Mouse (Mus musculus): ENCODE measurements around the gene Tspan18. TPM values are rescaled to one million over a fixed set of nuclear protein-coding genes. Genes with fewer than 3 reads are reported as not detected.

Gene Tspan18
- polyA plus RNA-seq, 1 experiment from 2014 or later = 48.2 TPM

DNA sequence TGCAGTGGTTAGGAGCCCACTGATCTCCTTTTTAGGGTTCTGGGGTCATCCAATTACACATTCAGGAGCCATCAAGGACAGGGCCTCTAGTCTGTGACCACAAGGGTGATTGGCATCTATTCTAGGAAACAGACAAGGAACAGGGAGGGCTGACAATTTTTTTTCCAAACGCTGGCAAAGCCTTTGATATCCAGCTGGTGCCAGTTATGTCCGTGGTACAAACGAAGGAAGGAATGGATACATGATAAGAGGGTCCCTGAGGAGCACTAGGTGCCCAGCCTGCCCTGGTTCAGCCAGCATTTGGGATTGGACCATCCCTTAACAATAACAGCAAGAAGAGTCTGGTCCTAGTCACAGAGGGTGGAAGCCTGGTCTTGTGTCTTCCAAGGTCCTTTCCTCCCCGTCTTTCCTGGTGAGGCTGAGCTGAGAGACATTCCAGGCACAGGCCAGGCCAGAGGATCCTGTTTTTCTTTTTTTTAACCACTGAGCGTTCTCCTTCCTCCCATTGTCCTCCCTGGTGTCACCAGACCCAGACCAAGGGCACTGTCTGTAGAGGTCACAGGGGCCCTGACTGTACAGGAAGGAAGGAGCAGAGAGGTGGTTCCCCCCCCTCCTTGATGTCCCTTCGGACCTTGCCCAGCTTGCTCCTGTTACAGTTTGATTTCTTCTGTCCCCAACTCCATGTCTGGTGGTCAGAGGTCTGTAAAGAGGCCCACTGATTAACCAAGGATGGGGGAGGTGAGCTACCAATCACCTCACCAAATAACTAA, 72.6 kb downstream of the Tspan18 start:
- ATAC-seq (ENCODE audit: insufficient number of reproducible peaks, insufficient read depth, low FRiP score, low read depth) = peak; percentile 73
- no peaks in the 10 kb centered on the region for H3K9me3 ChIP-seq (ENCODE audit: control insufficient read depth, low read length)
- no peak overlapping the region for H3K4me2 ChIP-seq (ENCODE audit: low read length)
- peaks cover 46 to 66% of the 10 kb centered on the region in 2 experiments for H3K4me1 ChIP-seq (ENCODE audit: control insufficient read depth in 2 of 2, insufficient read depth in 2 of 2, low read length in 2 of 2)
- H3K9ac ChIP-seq (ENCODE audit: low read length) = no peak overlapping the region
- H3K27me3 ChIP-seq (ENCODE audit: control insufficient read depth, insufficient read depth, low read length) = no peaks in the 10 kb centered on the region
- 25% methylated on average over 6 of the region's 6 CpGs for WGBS
- H3K36me3 ChIP-seq (ENCODE audit: control insufficient read depth, insufficient read depth, low read length) = no peaks in the 10 kb centered on the region
- H3K27ac ChIP-seq (replicated peaks in 1 of 2; ENCODE audit: control insufficient read depth in 1 of 2, insufficient read depth in 1 of 2, low read depth in 2 of 2, low read length in 2 of 2) = peak overlapping the region; percentile 20 to 77
- no peak overlapping the region for H3K4me3 ChIP-seq (ENCODE audit: control insufficient read depth in 1 of 2, insufficient read depth in 1 of 2, low read depth in 1 of 2, low read length in 2 of 2)

DNA sequence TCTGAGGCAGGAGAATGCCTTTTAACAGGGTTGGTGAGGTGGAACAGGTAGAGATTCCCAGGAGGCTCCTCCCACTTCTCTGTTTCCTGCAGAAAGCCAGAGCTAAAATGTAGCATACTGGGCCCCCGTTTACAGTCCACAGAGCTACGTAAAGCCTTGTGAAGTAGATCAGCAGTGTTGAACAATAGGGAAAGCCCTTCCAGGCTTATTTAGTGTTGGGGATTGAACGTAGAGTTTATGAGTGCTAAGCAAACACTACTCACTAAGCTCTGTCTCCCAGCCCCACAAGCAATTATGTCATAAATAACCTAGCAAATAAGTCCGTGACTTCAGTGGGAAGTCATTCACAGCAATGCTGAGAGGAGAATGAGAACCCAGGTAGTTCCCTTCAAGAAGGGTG, 76.7 kb downstream of the Tspan18 start:
- WGBS = 63% methylated on average over 4 of the region's 4 CpGs
- Histone ChIP-seq H3K27ac (replicated peaks in 1 of 2; ENCODE audit: control insufficient read depth in 1 of 2, insufficient read depth in 1 of 2, low read depth in 2 of 2, low read length in 2 of 2) (no peak overlapping the region), H3K36me3 (ENCODE audit: control insufficient read depth, insufficient read depth, low read length) (no peaks in the 10 kb centered on the region), H3K4me1 (ENCODE audit: control insufficient read depth in 2 of 2, insufficient read depth in 2 of 2, low read length in 2 of 2) (peaks cover 32 to 40% of the 10 kb centered on the region in 2 experiments), H3K9ac (ENCODE audit: low read length) (no peak overlapping the region), H3K4me2 (ENCODE audit: low read length) (no peak overlapping the region), H3K9me3 (ENCODE audit: control insufficient read depth, low read length) (no peaks in the 10 kb centered on the region), H3K27me3 (ENCODE audit: control insufficient read depth, insufficient read depth, low read length) (no peaks in the 10 kb centered on the region), H3K4me3 (ENCODE audit: control insufficient read depth in 1 of 2, insufficient read depth in 1 of 2, low read depth in 1 of 2, low read length in 2 of 2) (no peak overlapping the region)
- no peak for ATAC-seq (ENCODE audit: insufficient number of reproducible peaks, insufficient read depth, low FRiP score, low read depth)

DNA sequence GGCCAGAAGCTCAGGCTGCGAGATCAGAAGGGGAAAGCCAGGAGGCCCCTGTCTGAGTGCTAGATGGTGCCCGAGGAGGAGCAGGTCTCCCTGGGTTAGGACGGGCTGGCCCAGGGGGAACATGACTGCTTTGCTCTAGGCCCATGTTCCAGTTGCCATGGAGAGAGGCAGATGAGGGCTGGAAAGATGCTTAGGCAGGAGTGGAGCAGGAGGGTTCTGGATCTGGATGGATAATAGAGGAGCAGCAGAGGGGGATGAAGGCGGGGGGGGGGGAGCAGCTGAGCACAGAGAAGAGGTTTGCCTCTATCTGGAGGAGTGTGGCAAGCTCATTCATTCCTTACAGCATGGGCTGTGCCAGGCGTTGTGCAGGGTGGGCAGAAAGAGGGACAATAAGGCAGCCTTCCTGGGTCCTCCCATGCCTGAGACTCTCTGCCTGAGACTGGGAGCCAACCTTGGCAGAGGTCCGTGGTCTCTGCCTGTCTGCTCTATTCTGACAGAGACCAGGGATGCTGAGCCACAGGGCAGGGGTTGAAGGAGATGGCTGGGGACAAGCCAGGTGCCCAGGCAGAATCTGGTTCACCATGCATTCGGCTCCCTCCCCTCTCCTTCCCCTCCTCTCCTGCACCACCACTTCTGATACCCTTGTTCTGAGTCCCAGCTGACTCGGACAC, 77.4 kb downstream of the Tspan18 start:
- no peaks in the 10 kb centered on the region for H3K9me3 ChIP-seq (ENCODE audit: control insufficient read depth, low read length)
- H3K4me3 ChIP-seq (ENCODE audit: control insufficient read depth in 1 of 2, insufficient read depth in 1 of 2, low read depth in 1 of 2, low read length in 2 of 2) = no peak overlapping the region
- ATAC-seq (ENCODE audit: insufficient number of reproducible peaks, insufficient read depth, low FRiP score, low read depth) = no peak
- H3K4me2 ChIP-seq (ENCODE audit: low read length) = no peak overlapping the region
- no peak overlapping the region for H3K27ac ChIP-seq (replicated peaks in 1 of 2; ENCODE audit: control insufficient read depth in 1 of 2, insufficient read depth in 1 of 2, low read depth in 2 of 2, low read length in 2 of 2)
- no peaks in the 10 kb centered on the region for H3K27me3 ChIP-seq (ENCODE audit: control insufficient read depth, insufficient read depth, low read length)
- H3K4me1 ChIP-seq (ENCODE audit: control insufficient read depth in 2 of 2, insufficient read depth in 2 of 2, low read length in 2 of 2) = peaks cover 24 to 32% of the 10 kb centered on the region in 2 experiments
- H3K36me3 ChIP-seq (ENCODE audit: control insufficient read depth, insufficient read depth, low read length) = no peaks in the 10 kb centered on the region
- WGBS = 62% methylated on average over 8 of the region's 8 CpGs
- H3K9ac ChIP-seq (ENCODE audit: low read length) = no peak overlapping the region

DNA sequence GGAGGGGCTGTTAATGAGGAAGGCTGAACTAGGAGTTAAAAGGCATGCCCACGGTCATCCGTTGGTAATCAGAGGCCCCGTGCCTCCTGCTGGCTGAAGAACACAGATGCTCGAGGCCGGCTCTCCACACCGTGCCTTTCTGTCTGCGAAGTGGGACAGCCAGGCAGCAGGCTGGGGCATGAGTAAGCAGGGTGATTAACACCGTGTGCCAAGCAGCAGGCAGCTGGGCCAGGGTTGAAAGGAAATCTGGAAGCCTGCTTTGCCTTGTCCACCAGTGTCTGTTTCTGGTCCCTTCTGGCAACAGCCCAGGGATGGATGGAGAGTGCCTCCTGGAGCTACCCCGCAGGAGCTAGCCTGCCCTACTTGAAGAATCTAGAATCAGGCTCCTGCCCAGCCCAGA, 81.9 kb downstream of the Tspan18 start:
- H3K27me3 ChIP-seq (ENCODE audit: control insufficient read depth, insufficient read depth, low read length) = no peaks in the 10 kb centered on the region
- H3K4me3 ChIP-seq (ENCODE audit: control insufficient read depth in 1 of 2, insufficient read depth in 1 of 2, low read depth in 1 of 2, low read length in 2 of 2) = no peak overlapping the region
- peaks cover 0 to 3% of the 10 kb centered on the region in 2 experiments; a peak in 2 of 4 replicates for H3K4me1 ChIP-seq (ENCODE audit: control insufficient read depth in 2 of 2, insufficient read depth in 2 of 2, low read length in 2 of 2)
- H3K27ac ChIP-seq (replicated peaks in 1 of 2; ENCODE audit: control insufficient read depth in 1 of 2, insufficient read depth in 1 of 2, low read depth in 2 of 2, low read length in 2 of 2) = no peak overlapping the region
- ATAC-seq (ENCODE audit: insufficient number of reproducible peaks, insufficient read depth, low FRiP score, low read depth) = no peak
- 0 out of 2 replicates have a peak, but pooled peaks cover 4% of the 10 kb centered on the region for H3K36me3 ChIP-seq (ENCODE audit: control insufficient read depth, insufficient read depth, low read length)
- H3K9ac ChIP-seq (ENCODE audit: low read length) = no peak overlapping the region
- no peak overlapping the region for H3K4me2 ChIP-seq (ENCODE audit: low read length)
- peaks cover 8% of the 10 kb centered on the region for H3K9me3 ChIP-seq (ENCODE audit: control insufficient read depth, low read length)
- 48% methylated on average over 9 of the region's 9 CpGs for WGBS

DNA sequence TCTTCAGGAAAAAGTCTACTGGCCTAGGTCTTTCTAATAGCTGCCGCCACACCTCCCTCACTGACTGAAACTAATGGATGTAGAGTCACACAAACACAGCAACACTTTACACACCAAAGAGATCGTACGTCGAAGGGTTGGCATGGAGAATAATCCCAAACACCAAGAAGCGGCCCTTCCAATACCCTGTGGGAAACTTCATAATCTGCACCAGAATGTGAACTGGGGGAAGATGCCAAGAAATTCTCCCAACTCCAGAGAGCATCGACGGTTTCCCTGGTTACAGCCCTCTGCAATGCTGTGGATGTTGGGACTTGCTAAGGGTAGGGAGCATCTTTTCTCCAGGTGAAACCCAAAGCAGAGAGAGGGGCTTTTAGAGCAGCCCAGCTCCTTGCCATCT, 83.7 kb downstream of the Tspan18 start:
- Histone ChIP-seq H3K9me3 (ENCODE audit: control insufficient read depth, low read length) (peaks cover 8% of the 10 kb centered on the region), H3K27me3 (ENCODE audit: control insufficient read depth, insufficient read depth, low read length) (no peaks in the 10 kb centered on the region), H3K9ac (ENCODE audit: low read length) (no peak overlapping the region), H3K4me1 (ENCODE audit: control insufficient read depth in 2 of 2, insufficient read depth in 2 of 2, low read length in 2 of 2) (no peaks in the 10 kb centered on the region), H3K36me3 (ENCODE audit: control insufficient read depth, insufficient read depth, low read length) (0 out of 2 replicates have a peak, but pooled peaks cover 4% of the 10 kb centered on the region), H3K4me2 (ENCODE audit: low read length) (no peak overlapping the region), H3K27ac (replicated peaks in 1 of 2; ENCODE audit: control insufficient read depth in 1 of 2, insufficient read depth in 1 of 2, low read depth in 2 of 2, low read length in 2 of 2) (no peak overlapping the region), H3K4me3 (ENCODE audit: control insufficient read depth in 1 of 2, insufficient read depth in 1 of 2, low read depth in 1 of 2, low read length in 2 of 2) (no peak overlapping the region)
- 94% methylated on average over 7 of the region's 7 CpGs for WGBS
- no peak for ATAC-seq (ENCODE audit: insufficient number of reproducible peaks, insufficient read depth, low FRiP score, low read depth)

DNA sequence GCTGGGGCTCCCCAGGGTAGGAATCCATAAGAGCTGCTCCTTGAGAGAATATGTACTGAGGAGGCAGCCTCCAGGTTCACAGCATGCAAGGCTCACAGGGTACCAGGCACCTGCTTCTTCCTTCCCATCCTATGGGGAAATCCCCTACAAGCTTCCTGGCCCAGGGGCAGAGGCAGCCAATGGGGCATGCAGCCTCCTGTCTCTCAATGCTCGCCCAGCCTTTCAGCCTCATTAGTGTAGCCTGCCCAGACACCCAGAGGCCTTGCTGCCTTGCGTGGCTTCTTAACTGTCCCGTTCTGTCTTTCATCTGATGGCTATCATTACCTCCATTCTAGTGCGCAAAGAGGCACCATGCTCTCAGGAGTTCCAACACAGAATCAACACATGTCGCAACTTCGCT, 85.2 kb downstream of the Tspan18 start:
- Histone ChIP-seq H3K4me1 (ENCODE audit: control insufficient read depth in 2 of 2, insufficient read depth in 2 of 2, low read length in 2 of 2) (no peaks in the 10 kb centered on the region), H3K27ac (replicated peaks in 1 of 2; ENCODE audit: control insufficient read depth in 1 of 2, insufficient read depth in 1 of 2, low read depth in 2 of 2, low read length in 2 of 2) (no peak overlapping the region), H3K9me3 (ENCODE audit: control insufficient read depth, low read length) (peaks cover 8% of the 10 kb centered on the region), H3K4me3 (ENCODE audit: control insufficient read depth in 1 of 2, insufficient read depth in 1 of 2, low read depth in 1 of 2, low read length in 2 of 2) (no peak overlapping the region), H3K4me2 (ENCODE audit: low read length) (no peak overlapping the region), H3K27me3 (ENCODE audit: control insufficient read depth, insufficient read depth, low read length) (no peaks in the 10 kb centered on the region), H3K9ac (ENCODE audit: low read length) (0 out of 2 replicates have a peak overlapping the region, but pooled peaks have one; percentile 30), H3K36me3 (ENCODE audit: control insufficient read depth, insufficient read depth, low read length) (peaks cover 7% of the 10 kb centered on the region; the same call in 1 of the 2 replicates)
- ATAC-seq (ENCODE audit: insufficient number of reproducible peaks, insufficient read depth, low FRiP score, low read depth) = no peak
- 79% methylated on average over 6 of the region's 6 CpGs for WGBS

DNA sequence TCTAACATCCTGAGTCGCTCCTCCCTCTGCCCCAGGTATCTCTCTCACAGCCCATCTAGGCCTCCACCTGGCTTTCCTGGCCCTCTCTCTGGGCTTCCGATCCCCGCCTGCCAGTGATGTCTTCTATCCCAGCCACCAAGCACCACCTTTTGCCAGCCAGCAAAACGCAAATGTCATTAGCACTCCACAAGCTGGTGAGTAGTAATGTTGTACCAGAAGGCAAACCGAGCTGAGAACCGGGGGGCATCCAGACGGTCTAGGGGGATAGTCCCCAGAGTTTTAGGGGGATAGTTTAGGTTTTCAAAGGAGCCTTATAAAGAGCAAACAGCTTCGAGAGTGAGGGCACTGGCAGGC, 90.2 kb downstream of the Tspan18 start:
- 79% methylated on average over 8 of the region's 8 CpGs for WGBS
- no peak overlapping the region for H3K27ac ChIP-seq (replicated peaks in 1 of 2; ENCODE audit: control insufficient read depth in 1 of 2, insufficient read depth in 1 of 2, low read depth in 2 of 2, low read length in 2 of 2)

More for the DNA sequence above, 90.2 kb downstream of the Tspan18 start:
- Histone ChIP-seq H3K9me3 (ENCODE audit: control insufficient read depth, low read length) (no peaks in the 10 kb centered on the region), H3K36me3 (ENCODE audit: control insufficient read depth, insufficient read depth, low read length) (peaks cover 3% of the 10 kb centered on the region; the same call in 1 of the 2 replicates), H3K4me2 (ENCODE audit: low read length) (no peak overlapping the region), H3K4me1 (ENCODE audit: control insufficient read depth in 2 of 2, insufficient read depth in 2 of 2, low read length in 2 of 2) (peaks cover 3 to 11% of the 10 kb centered on the region in 2 experiments; a peak in 3 of 4 replicates), H3K4me3 (ENCODE audit: control insufficient read depth in 1 of 2, insufficient read depth in 1 of 2, low read depth in 1 of 2, low read length in 2 of 2) (no peak overlapping the region), H3K9ac (ENCODE audit: low read length) (no peak overlapping the region), H3K27me3 (ENCODE audit: control insufficient read depth, insufficient read depth, low read length) (no peaks in the 10 kb centered on the region)
- ATAC-seq (ENCODE audit: insufficient number of reproducible peaks, insufficient read depth, low FRiP score, low read depth) = no peak
